Mouse (Mus musculus) hindbrain, embryonic 14.5 days (tissue): Measurements from ENCODE around the gene Itgb7. TPM values are rescaled to one million over a fixed set of nuclear protein-coding genes. Genes with fewer than 3 reads are reported as not detected.

Experiments
- ATAC-seq: fragments of 200-750 bp; cut with Nextera tagmentation; 2 replicates; pipeline ENCODE4 v1.8.0; 2017; ENCODE audit warnings: moderate number of reproducible peaks, mild to moderate bottlenecking, moderate TSS enrichment, moderate library complexity; ENCODE audit not compliant: low FRiP score
- DNase-seq: peaks from one replicate; pipeline ENCODE4 v3.0.0-alpha.2; 2015; ENCODE audit warnings: low spot score
- H3K27ac ChIP-seq: fragments of 300-500 bp; sonication (generic); 2 replicates; pipeline ENCODE4 v1.5.1; 2014; ENCODE audit warnings: mild to moderate bottlenecking, moderate library complexity
- H3K27me3 ChIP-seq: fragments of 300-500 bp; sonication (generic); 2 replicates; pipeline ENCODE4 v1.6.1; 2014; ENCODE audit warnings: mild to moderate bottlenecking, low read length, mixed read lengths; ENCODE audit not compliant: control insufficient read depth, insufficient read depth
- H3K36me3 ChIP-seq: fragments of 300-500 bp; sonication (generic); replicated peaks from 2 replicates; pipeline ENCODE4 v1.6.1; 2014; ENCODE audit not compliant: control insufficient read depth, insufficient read depth
- H3K4me1 ChIP-seq: fragments of 300-500 bp; sonication (generic); replicated peaks from 2 replicates; pipeline ENCODE4 v1.6.1; 2014; ENCODE audit warnings: antibody characterized with exemption, low read length, mixed read lengths; ENCODE audit not compliant: control insufficient read depth, insufficient read depth
- H3K4me2 ChIP-seq: fragments of 300-500 bp; sonication (generic); replicated peaks from 2 replicates; pipeline ENCODE4 v1.6.1; 2014; ENCODE audit warnings: mild to moderate bottlenecking, moderate library complexity
- H3K4me3 ChIP-seq: fragments of 300-500 bp; sonication (generic); replicated peaks from 2 replicates; pipeline ENCODE4 v1.5.1; 2014; ENCODE audit warnings: mild to moderate bottlenecking, low read length
- H3K9ac ChIP-seq: fragments of 300-500 bp; sonication (generic); 2 replicates; pipeline ENCODE4 v1.6.1; 2014
- H3K9me3 ChIP-seq: fragments of 300-500 bp; sonication (generic); 2 replicates; pipeline ENCODE4 v1.6.1; 2016; ENCODE audit warnings: low read length; ENCODE audit not compliant: control insufficient read depth
- WGBS: fragments of 180-500 bp; shearing (Covaris S2); extraction: QIAGEN DNeasy Blood & Tissue Kit; methylation state at CpG from one replicate; pipeline ENCODE4 v1.1.7; 2014; 5-methylcytosine and 5-hydroxymethylcytosine counted together
- polyA plus RNA-seq: library from polyadenylated mRNA; unstranded; fragments of >200 nt; fragmentation: Nextera tagmentation; extraction: Ambion mirVana; gene quantifications from 2 replicates; pipeline ENCODE4 v1.2.1, GENCODE M21; 2014

Itgb7 gene
- polyA plus RNA-seq, 1 experiment from 2014 or later, result 1.1 TPM

GRCm38 (mm10) chr15:102245461-102245881 is 13.7 kb upstream of the Itgb7 start:
- WGBS, result 4% methylated on average over 14 of the region's 14 CpGs

GRCm38 (mm10) chr15:102244306-102245191 is 12.8 kb upstream of the Itgb7 start:
- H3K4me1 ChIP-seq, result peaks cover 38% of the 10 kb centered on the region; the same call in 1 of the 2 replicates
- H3K4me3 ChIP-seq, result peak overlapping the region; percentile 48
- ATAC-seq (no peak), DNase-seq (no peak)
- WGBS, result 8% methylated on average over 19 of the region's 19 CpGs
- H3K27ac ChIP-seq, result 0 out of 2 replicates have a peak overlapping the region, but pooled peaks have one; percentile 14
- H3K27me3 ChIP-seq, result peaks cover 61% of the 10 kb centered on the region
- peak overlapping the region; percentile 98 for H3K4me2 ChIP-seq
- no peaks in the 10 kb centered on the region for H3K36me3 ChIP-seq
- H3K9me3 ChIP-seq, result no peaks in the 10 kb centered on the region
- H3K9ac ChIP-seq, result peak overlapping the region; percentile 39

More at GRCm38 (mm10) chr15:102245461-102245881, 13.7 kb upstream of the Itgb7 start:
- Histone ChIP-seq H3K36me3 (no peaks in the 10 kb centered on the region), H3K27me3 (peaks cover 66% of the 10 kb centered on the region), H3K9me3 (no peaks in the 10 kb centered on the region), H3K4me1 (peaks cover 38% of the 10 kb centered on the region; the same call in 1 of the 2 replicates), H3K4me3 (peak overlapping the region; percentile 48), H3K27ac (no peak overlapping the region), H3K4me2 (peak overlapping the region; percentile 98), H3K9ac (peak overlapping the region; percentile 67)
- DNase-seq (no peak), ATAC-seq (no peak)

- Histone ChIP-seq H3K4me3 (peak overlapping the region; percentile 5; the same call in 1 of the 2 replicates), H3K27ac (0 out of 2 replicates have a peak overlapping the region, but pooled peaks have one; percentile 14), H3K9ac (peak overlapping the region; percentile 39; the same call in 1 of the 2 replicates), H3K36me3 (no peaks in the 10 kb centered on the region), H3K4me2 (peak overlapping the region; percentile 98), H3K9me3 (no peaks in the 10 kb centered on the region), H3K27me3 (peaks cover 50% of the 10 kb centered on the region), H3K4me1 (peaks cover 38% of the 10 kb centered on the region; the same call in 1 of the 2 replicates)
- DNase-seq, result no peak
- no peak for ATAC-seq
- 14% methylated on average over 22 of the region's 22 CpGs for WGBS
Observed at GRCm38 (mm10) chr15:102243229-102244190, 11.8 kb upstream of the Itgb7 start.

GRCm38 (mm10) chr15:102242404-102243228 is 10.9 kb upstream of the Itgb7 start:
- Histone ChIP-seq H3K4me3 (no peak overlapping the region), H3K36me3 (no peaks in the 10 kb centered on the region), H3K9ac (no peak overlapping the region), H3K9me3 (no peaks in the 10 kb centered on the region), H3K4me2 (0 out of 2 replicates have a peak overlapping the region, but pooled peaks have one; percentile 98), H3K27me3 (peaks cover 41% of the 10 kb centered on the region), H3K27ac (no peak overlapping the region), H3K4me1 (peaks cover 36% of the 10 kb centered on the region; the same call in 1 of the 2 replicates)
- 32% methylated on average over 12 of the region's 12 CpGs for WGBS
- ATAC-seq (no peak), DNase-seq (no peak)

GRCm38 (mm10) chr15:102240607-102241006 is 8.9 kb upstream of the Itgb7 start:
- H3K27ac ChIP-seq, result no peak overlapping the region
- no peaks in the 10 kb centered on the region for H3K9me3 ChIP-seq
- H3K4me1 ChIP-seq, result peaks cover 22% of the 10 kb centered on the region; the same call in 1 of the 2 replicates
- ATAC-seq (no peak), DNase-seq (no peak)
- no peaks in the 10 kb centered on the region for H3K36me3 ChIP-seq
- H3K27me3 ChIP-seq, result peaks cover 37% of the 10 kb centered on the region
- no peak overlapping the region for H3K9ac ChIP-seq
- H3K4me3 ChIP-seq, result no peak overlapping the region
- no peak overlapping the region for H3K4me2 ChIP-seq
- WGBS, result 85% methylated on average over 4 of the region's 4 CpGs

- ATAC-seq, result no peak
- no peak overlapping the region for H3K27ac ChIP-seq
- H3K4me3 ChIP-seq, result no peak overlapping the region
- H3K27me3 ChIP-seq, result peaks cover 31% of the 10 kb centered on the region
- no peak for DNase-seq
- H3K4me2 ChIP-seq, result no peak overlapping the region
- H3K9me3 ChIP-seq, result no peaks in the 10 kb centered on the region
- WGBS, result 74% methylated on average over 11 of the region's 11 CpGs
- peaks cover 15% of the 10 kb centered on the region; the same call in 1 of the 2 replicates for H3K4me1 ChIP-seq
- no peak overlapping the region for H3K9ac ChIP-seq
- no peaks in the 10 kb centered on the region for H3K36me3 ChIP-seq
Observed at GRCm38 (mm10) chr15:102239851-102240250, 8.1 kb upstream of the Itgb7 start.

GRCm38 (mm10) chr15:102239260-102239590 is 7.5 kb upstream of the Itgb7 start:
- no peaks in the 10 kb centered on the region for H3K9me3 ChIP-seq
- 9% methylated on average over 9 of the region's 9 CpGs for WGBS

GRCm38 (mm10) chr15:102238543-102239259 is 7.0 kb upstream of the Itgb7 start:
- DNase-seq (no peak), ATAC-seq (no peak)
- Histone ChIP-seq H3K4me2 (no peak overlapping the region), H3K4me1 (peaks cover 6% of the 10 kb centered on the region; the same call in 1 of the 2 replicates), H3K36me3 (no peaks in the 10 kb centered on the region), H3K27me3 (peaks cover 19% of the 10 kb centered on the region), H3K9ac (no peak overlapping the region), H3K4me3 (no peak overlapping the region), H3K27ac (no peak overlapping the region), H3K9me3 (no peaks in the 10 kb centered on the region)
- 92% methylated on average over 14 of the region's 14 CpGs for WGBS

More at GRCm38 (mm10) chr15:102239260-102239590, 7.5 kb upstream of the Itgb7 start:
- ATAC-seq (peak; percentile 74; the same call in 1 of the 2 replicates), DNase-seq (peak; percentile 77)
- Histone ChIP-seq H3K27me3 (peaks cover 25% of the 10 kb centered on the region), H3K4me2 (no peak overlapping the region), H3K9ac (no peak overlapping the region), H3K27ac (no peak overlapping the region), H3K4me1 (peaks cover 9% of the 10 kb centered on the region; the same call in 1 of the 2 replicates), H3K36me3 (no peaks in the 10 kb centered on the region), H3K4me3 (no peak overlapping the region)
